Mouse (Mus musculus) megakaryocyte, embryonic 14.5 days (primary cell): Measurements from ENCODE around the gene Mab21l2. TPM values are rescaled to one million over a fixed set of nuclear protein-coding genes. Genes with fewer than 3 reads are reported as not detected.
A peak's percentile ranks its signal among the peaks of the same experiment; 100 is the strongest.

Source experiments
- H3K27me3 ChIP-seq: replicated peaks from 2 replicates; pipeline ENCODE3; 2012; ENCODE audit warnings: inconsistent platforms
- H3K36me3 ChIP-seq: replicated peaks from 2 replicates; pipeline ENCODE3; 2012; ENCODE audit warnings: low read length, inconsistent platforms, mixed read lengths
- H3K4me1 ChIP-seq: 2 replicates; pipeline ENCODE4 v1.6.1; 2012; ENCODE audit warnings: inconsistent platforms
- H3K4me3 ChIP-seq: replicated peaks from 2 replicates; pipeline ENCODE3; 2012; ENCODE audit warnings: moderate library complexity, mild to moderate bottlenecking, inconsistent platforms
- H3K9me3 ChIP-seq: 2 replicates; pipeline ENCODE4 v1.6.1; 2012; ENCODE audit warnings: inconsistent platforms
- FLI1 ChIP-seq: IDR thresholded peaks from 2 replicates; pipeline ENCODE4 v1.6.1; 2012; ENCODE audit warnings: low read length, inconsistent platforms, mixed read lengths
- GATA1 ChIP-seq: IDR thresholded peaks from 3 replicates; pipeline ENCODE4 v1.6.1; 2012; ENCODE audit warnings: mixed read lengths, low read length, inconsistent platforms, borderline replicate concordance
- polyA plus RNA-seq: library from polyadenylated mRNA; stranded (reverse); fragments of >175 nt; gene quantifications from 2 replicates; pipeline ENCODE4 v1.2.3, GENCODE M21; 2012; ENCODE audit warnings: low replicate concordance; ENCODE audit not compliant: insufficient read depth

Mab21l2 gene
- polyA plus RNA-seq, 1 experiment, result not detected

DNA sequence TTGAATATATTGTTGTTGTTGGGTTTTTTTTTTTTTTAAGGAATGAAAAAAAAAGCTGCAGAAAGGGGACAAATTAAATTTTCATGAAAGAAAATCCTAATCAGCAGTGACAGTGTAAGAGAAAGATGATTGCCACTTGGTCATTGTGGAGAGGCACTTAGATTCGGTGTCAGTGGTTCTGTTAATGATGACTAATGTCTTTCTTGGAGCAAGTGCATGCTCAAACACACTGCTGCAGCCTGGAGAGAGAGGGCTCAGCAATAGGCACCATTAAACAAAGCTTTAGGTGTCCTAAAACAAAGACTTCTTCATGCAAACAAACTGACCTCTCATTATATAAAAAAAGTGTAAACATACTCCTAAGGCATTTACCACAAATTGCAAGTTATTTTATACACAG is 10.5 kb upstream of the Mab21l2 start:
- no peaks in the 10 kb centered on the region for H3K27me3 ChIP-seq
- H3K4me3 ChIP-seq, result no peak overlapping the region
- TF ChIP-seq FLI1 (no peak), GATA1 (no peak)
- no peaks in the 10 kb centered on the region for H3K9me3 ChIP-seq
- peaks cover 19% of the 10 kb centered on the region; the same call in 1 of the 2 replicates for H3K4me1 ChIP-seq
- no peaks in the 10 kb centered on the region for H3K36me3 ChIP-seq

DNA sequence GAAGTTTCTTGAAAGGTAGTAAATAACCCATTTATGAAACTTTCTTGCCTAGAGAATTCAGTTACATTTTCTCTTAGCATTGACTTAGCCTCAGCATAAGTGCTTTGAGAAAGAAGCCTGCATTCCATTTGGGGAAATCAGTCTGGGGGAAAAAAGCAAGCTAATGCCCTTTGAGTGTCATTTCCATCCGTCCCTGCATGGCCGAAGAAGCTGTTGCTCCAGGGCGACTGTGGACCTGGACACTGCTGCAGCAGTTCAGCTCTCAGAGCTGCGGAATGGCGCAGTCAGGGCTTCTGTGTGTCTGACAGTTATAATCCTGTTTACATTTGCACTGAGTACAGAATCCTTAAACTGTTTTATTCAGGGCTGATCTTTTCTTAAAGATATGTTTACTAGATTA is 3.7 kb upstream of the Mab21l2 start:
- H3K4me1 ChIP-seq, result peaks cover 21% of the 10 kb centered on the region
- H3K4me3 ChIP-seq, result no peak overlapping the region
- no peaks in the 10 kb centered on the region for H3K36me3 ChIP-seq
- peaks cover 28% of the 10 kb centered on the region for H3K27me3 ChIP-seq
- no peaks in the 10 kb centered on the region for H3K9me3 ChIP-seq
- no peak for TF ChIP-seq GATA1
- no peak for TF ChIP-seq FLI1

DNA sequence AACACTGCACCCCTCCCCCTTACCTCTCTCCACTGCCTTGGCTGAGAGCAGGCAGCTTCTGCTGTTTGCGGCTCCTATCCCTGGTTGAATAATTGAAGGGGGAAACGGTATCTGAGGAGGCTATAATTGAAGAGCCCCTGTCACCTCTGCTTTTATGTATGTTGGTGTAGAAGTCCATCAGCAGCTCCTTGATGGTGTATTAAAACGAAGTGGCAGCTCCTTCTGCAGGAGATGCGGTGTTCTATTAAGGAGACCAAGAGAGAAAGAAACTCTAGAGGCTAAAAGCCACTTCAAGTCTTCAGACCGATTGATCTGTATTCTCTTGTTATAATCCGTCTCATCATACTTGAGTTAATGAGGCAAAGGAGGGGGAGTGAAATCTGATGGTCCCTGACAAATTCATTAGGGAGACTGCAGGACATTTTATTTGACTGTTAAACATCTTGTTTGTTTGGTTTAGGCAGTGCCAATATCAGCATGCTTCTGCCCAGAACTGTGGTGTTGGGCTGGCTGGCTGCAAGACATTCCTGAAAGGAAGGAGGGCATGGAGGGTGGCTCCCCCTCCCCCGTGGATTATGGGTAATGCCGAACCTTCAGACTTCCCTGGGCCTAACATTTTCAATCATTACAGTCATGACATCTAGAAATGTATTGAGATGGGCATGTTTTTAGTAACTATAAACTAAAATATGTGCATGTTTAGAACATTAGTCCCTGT is 2.7 kb upstream of the Mab21l2 start:
- peaks cover 38% of the 10 kb centered on the region for H3K27me3 ChIP-seq
- peaks cover 26% of the 10 kb centered on the region for H3K4me1 ChIP-seq
- no peak overlapping the region for H3K4me3 ChIP-seq
- H3K36me3 ChIP-seq, result no peaks in the 10 kb centered on the region
- no peaks in the 10 kb centered on the region for H3K9me3 ChIP-seq
- TF ChIP-seq FLI1 (no peak), GATA1 (no peak)

DNA sequence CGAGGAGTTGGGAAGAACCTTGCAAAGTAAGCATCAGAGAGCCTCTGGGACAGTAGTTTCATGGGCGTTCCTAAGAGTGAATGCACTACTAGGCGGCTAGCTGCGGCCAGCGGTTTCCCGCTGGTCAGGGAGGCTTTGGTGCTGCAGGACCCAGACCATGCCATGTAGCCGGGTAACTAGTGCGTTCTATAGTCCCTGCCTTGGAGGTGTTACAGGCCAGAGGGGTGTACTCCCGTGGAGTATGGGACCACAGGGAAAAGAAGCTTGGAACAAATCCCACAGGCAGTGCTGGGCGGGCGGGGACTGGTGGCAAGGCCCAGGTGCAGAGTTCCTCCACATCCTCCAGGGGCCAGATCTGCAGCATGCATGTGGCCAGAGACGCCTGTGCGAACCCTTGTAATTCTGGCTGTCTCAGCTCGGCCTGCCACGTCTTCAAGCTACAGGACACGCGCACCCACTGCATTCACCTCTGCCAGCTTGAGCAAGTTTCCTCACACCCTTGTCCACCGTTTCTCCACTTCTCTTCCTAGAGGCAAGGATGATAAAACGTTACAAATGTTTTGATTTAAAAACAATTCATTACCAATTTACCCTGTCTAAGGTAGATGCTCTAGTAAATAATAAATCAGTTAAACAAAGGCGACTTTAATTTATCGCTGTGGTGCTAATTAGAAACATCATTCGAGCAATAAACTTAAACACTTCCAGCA is 2.0 kb upstream of the Mab21l2 start:
- peaks cover 30% of the 10 kb centered on the region for H3K4me1 ChIP-seq
- no peak for TF ChIP-seq FLI1
- no peak for TF ChIP-seq GATA1
- H3K27me3 ChIP-seq, result peaks cover 41% of the 10 kb centered on the region
- no peaks in the 10 kb centered on the region for H3K9me3 ChIP-seq
- H3K36me3 ChIP-seq, result no peaks in the 10 kb centered on the region
- H3K4me3 ChIP-seq, result no peak overlapping the region

DNA sequence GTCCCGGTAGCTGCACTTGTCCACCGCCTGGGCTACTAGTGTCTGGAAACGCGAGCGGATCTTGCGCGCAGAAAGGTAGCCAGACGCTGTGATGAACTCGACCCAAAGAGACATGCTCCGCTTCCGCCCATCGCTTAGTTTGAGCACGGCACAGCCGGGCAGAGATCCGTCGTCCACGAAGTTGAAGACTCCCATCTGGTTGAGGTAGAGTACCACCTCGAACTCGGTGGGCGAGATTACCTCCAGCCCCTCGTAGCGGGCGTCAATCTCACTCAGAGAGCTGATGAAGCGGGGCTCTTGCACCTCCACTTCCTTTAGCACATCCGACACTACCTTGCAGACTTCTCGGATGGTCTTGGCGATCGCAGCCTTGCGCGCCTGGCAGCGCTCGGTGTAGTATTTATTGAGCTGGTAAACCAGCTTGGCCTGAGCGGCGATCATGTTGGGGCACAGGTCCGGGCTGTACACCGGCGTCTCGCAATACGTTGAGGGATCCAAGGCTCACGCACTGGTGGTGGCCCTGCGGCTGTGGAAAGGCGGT is 1.1 kb downstream of the Mab21l2 start:
- Histone ChIP-seq H3K27me3 (peaks cover 41% of the 10 kb centered on the region), H3K9me3 (no peaks in the 10 kb centered on the region), H3K36me3 (no peaks in the 10 kb centered on the region), H3K4me3 (peak overlapping the region; percentile 92), H3K4me1 (peaks cover 30% of the 10 kb centered on the region)
- TF ChIP-seq FLI1, result no peak

DNA sequence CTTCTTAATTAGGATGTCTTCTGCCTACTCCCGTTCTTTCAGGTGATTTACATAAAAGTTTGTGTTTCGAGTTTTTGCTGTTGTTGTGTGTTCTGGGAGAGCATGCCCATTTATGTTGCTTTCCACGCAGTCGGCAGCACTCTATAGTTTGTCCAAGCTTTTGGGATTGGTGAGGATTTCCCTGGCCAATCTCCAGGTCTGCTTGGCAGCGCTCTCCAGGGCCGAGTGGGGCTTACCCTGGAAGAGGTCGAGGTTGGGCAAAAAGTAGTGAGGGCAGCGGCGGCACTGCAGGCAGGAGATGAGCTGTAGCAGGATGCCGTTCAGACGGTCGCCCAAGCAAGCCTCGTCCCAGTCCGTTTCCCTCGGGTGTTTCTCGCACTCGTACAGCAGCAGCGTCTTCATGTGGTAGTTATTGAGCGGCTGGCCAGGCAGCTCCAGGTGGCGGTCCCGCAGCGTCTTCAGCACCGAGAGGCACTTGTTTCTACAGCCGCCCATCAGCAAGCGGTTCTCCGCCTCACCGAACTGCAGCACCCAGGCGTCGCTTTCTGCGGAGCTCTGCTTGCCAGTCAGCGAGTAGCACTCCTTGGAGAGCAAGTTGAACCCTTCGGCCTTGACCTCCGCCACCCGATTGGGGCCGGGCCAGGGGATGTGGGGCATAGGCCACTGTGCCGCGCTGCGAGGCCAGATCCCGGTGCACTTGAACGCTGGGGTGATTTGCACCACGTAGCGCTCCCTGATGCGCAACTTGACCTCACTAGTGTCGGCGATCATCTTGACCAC is 1.8 kb downstream of the Mab21l2 start:
- Histone ChIP-seq H3K27me3 (peaks cover 39% of the 10 kb centered on the region), H3K4me3 (peak overlapping the region; percentile 92), H3K36me3 (peaks cover 2% of the 10 kb centered on the region), H3K9me3 (no peaks in the 10 kb centered on the region), H3K4me1 (peaks cover 30% of the 10 kb centered on the region)
- TF ChIP-seq GATA1 (no peak), FLI1 (no peak)

DNA sequence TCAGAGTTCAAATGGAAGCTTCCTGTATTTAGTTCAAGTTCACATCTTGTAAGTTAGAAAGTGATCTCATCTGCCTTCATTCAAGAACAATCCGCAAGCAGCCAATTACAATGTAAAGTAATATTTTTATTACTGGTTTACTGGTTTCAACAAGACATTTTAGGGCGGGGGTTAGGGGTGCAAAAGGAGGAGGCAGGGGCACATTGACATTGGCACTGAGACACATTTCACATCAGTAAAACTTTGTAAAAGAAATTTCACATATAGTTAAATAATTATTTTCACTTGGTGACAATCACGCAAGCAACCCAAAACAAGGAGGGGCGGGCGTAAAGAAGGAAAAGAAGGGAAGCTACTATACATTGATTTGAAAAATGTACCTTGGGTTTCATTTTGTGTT is 2.5 kb downstream of the Mab21l2 start:
- no peak for TF ChIP-seq GATA1
- no peak for TF ChIP-seq FLI1
- H3K4me1 ChIP-seq, result peaks cover 30% of the 10 kb centered on the region
- no peaks in the 10 kb centered on the region for H3K9me3 ChIP-seq
- H3K36me3 ChIP-seq, result peaks cover 6% of the 10 kb centered on the region
- H3K27me3 ChIP-seq, result peaks cover 39% of the 10 kb centered on the region
- H3K4me3 ChIP-seq, result peak overlapping the region; percentile 92

DNA sequence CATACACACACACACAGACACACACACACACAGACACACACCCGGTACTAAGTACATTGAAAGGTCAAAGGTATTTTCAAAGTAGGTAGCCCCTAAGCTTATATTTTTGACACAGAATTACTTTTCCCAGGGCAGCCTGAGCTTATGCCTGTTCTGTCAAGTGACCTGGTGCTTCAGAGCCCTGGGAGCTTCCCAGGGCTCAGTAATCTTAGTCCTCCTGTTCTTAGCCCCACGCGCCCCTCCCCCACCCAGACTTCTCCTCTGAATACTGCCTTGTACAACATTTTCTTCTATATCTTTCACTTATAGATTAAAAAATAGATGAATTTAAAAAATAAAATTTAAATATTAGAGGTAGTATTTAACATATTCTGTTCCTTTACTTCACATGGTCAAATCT is 3.6 kb downstream of the Mab21l2 start:
- Histone ChIP-seq H3K9me3 (no peaks in the 10 kb centered on the region), H3K4me1 (peaks cover 30% of the 10 kb centered on the region), H3K36me3 (peaks cover 6% of the 10 kb centered on the region), H3K27me3 (peaks cover 33% of the 10 kb centered on the region), H3K4me3 (no peak overlapping the region)
- no peak for TF ChIP-seq GATA1
- no peak for TF ChIP-seq FLI1

DNA sequence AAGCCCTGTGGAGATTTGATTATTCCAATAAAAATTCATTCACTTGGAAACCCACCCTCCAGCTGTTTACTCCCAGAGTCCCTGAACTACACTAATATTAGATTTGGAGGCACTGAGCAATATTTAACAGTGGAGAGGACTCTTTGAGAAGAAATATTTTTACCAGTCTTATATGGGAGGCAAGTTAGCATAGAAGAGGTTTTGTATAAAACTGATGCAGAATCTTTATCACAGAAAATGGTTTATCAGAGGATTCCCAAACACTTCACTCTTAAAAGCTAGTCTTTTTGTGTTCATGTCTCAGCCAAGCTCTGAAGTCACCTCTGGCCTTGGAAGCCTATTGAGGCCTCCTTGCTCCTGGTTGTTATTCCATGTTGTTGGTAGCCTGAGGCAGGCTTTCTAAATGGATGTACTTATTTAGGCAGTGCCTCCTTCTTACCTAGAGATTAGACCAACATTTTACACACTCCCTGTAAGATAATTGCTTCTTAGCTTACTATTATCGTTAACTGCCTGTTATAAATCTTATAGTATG is 6.5 kb downstream of the Mab21l2 start:
- Histone ChIP-seq H3K4me1 (peaks cover 11% of the 10 kb centered on the region), H3K36me3 (peaks cover 6% of the 10 kb centered on the region), H3K9me3 (no peaks in the 10 kb centered on the region), H3K4me3 (no peak overlapping the region), H3K27me3 (peaks cover 11% of the 10 kb centered on the region)
- TF ChIP-seq FLI1 (no peak), GATA1 (no peak)
